Mouse (Mus musculus): Measurements from ENCODE around the gene 7530416G11Rik.

DNA sequence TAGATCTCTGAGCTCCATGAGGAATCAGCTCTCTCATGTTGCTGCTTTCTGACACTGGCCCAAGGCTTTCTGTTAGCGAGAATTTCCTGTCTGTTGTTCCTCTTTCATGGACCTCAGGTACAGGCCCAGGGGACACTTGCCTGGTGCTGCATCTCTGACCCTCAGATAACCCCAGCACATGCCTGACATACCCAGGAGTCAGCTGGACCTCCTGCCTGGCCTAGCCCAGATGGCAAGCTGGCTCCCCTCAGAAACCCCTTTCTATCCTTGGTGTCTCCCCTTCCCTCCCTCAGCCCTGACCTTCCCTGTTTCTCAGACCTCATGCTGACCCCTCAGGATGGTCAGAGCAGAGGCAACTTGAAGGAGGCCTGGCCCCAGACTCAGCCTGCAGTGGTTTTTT lies 3.7 kb upstream of the 7530416G11Rik start:
- no peak for TF ChIP-seq CTCF (IDR thresholded peaks at IDR 0.05; ENCODE audit: insufficient read depth, low read length)
- no peak for TF ChIP-seq POLR2A (IDR thresholded peaks at IDR 0.05; ENCODE audit: borderline replicate concordance, extremely low read depth, low read depth, low read length)

All from lung, adult 2 months (tissue).